Mouse (Mus musculus): ENCODE results near the gene Camkmt.

Gene Camkmt

DNA sequence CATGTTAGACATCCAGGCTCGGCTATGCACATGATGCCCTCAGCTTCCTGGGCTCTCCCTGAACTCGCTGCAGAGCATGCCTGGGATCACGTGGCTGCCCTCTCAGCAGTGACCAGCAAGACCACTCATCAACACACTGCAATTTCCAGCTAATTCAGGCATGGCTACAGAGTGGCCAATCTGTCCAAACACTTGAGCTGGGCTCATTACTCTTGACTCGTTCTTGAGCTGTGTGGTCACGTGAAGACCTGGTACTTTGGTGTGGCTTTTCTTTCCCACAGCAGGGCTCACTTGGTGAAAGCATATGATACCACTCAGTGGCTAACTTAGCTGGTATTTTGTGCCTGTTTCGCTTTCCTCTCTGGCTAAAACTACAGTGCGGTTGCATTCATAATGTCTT is 282.2 kb downstream of the Camkmt start:
- DNase-seq (ENCODE audit: low spot score in 2 of 2), result no peak

DNA sequence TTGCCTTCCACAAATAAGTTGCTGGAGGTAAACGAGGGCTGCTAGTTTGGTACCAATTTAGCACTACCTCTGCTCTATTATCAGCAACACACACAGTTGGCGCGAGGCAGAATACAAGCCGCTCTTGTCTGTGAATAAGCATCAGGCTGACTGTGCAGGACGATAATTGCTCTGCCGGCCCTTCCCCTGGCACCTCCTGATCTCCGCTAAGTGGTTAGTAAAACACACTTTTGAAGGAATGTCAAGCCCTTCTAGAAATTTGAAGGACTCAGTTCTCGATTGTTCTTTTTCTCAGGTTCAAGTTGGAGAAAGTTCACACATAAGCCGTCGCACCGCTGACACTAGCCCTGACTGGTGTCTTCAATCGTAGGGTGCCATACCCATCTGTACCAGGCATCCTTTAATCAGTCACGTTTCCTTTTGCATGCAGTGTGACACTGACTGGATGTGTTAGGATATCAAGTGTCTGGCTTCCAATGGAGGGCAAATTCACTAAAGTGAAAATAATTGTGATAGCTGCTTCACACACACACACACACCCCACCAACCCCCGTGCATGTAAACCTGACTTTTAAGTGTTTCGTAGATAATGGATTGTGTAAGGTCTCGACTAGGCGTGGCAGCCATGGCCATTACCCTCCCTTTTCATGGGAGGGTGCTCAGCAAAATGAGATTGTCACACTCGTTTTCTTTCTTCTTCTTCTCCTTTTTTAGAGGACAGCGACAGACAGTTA is 283.9 kb downstream of the Camkmt start:
- no peak for DNase-seq (ENCODE audit: low spot score in 2 of 2)

- DNase-seq (ENCODE audit: low spot score in 2 of 2), result no peak
Observed at GRCm38 (mm10) chr17:85374834-85375176, 284.5 kb downstream of the Camkmt start.

DNA sequence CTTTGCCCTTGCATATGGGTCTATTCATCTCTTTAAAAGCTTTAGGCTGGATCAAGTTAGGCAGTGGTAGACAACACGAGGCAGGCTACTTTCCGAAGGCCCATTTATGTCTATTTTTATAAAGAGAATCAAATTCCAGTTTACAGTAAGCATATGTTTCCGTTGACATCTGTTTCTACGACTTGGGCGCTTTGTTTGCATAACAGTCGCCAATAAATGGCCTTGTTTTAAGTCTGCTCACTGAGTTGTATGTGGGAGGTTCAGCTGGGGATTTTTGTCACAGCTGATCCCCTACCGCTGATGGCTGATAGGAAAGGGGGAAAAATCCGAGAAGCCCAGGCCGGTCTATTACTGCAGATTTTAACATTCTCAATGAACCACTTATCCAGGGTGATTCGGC is 285.2 kb downstream of the Camkmt start:
- no peak for DNase-seq (ENCODE audit: low spot score in 2 of 2)

GRCm38 (mm10) chr17:85377496-85377895 is 287.1 kb downstream of the Camkmt start:
- no peak for DNase-seq (ENCODE audit: low spot score in 2 of 2)

DNA sequence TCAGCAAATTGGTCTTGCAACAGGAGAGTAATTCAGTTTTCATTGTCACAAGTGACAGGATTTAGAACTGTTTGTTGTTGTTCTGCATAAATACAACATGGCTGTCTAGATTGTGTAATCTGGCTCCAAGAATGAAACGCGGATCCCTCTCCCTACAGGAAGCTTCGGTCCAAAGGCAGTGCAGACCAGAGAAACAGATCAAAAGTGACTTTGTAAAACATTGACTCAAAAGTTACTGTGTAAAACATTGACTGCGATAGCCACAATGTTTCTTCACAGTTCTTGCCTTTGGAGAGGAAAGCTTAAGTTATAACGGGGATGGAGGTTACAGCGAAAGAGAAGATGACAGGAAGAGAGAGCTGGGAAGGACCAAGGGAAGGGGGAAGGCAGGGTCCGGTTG is 288.7 kb downstream of the Camkmt start:
- no peak for DNase-seq (ENCODE audit: low spot score in 2 of 2)

DNA sequence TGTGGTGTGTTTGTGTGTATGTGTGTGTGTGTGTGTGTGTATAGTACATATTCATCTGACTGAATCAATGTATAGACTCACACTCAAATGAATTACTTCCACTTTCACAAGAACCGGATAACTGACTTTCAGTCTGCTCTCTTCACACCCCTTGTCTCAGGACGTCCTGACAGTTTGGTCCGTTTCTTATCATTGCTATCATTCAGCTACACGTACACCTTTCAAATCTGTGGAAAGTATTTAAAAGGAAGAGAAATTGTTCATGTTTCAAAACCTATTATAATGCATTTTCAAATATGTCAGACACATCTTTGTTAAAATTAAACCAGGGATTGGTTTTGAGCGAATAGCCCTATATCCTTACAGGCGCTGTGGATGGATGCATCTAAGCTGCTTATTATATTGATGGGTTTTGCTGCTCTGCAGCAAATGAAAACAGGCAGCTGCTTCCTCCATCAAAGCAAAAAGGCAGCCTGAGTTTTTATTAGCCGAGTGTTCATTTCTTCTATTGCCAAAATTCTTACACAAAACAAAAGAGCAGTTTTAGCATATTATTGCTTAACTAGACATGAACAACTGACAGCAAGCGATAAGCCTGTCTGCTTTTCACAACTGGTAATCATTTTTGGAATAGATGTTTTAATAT is 291.3 kb downstream of the Camkmt start:
- no peak for DNase-seq (ENCODE audit: low spot score in 2 of 2)

DNA sequence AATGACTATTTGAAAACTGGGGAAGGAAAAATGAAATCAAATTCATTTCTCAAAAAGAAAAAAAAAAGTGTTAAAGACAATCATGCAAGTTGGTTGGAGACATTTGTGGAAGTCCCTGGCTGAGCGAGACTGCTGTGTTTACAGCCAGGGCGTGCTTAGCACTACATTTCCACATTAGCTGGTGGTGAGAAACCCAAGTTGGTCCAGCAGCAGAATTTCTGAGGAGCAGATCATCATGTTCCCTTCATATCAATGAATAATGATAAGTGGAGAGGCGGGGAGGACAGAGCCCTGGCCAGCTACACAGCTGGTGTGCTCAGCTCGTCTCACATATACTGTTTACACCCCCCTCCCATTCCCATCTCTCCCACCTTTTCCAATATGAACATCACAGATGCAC is 292.0 kb downstream of the Camkmt start:
- DNase-seq (ENCODE audit: low spot score in 2 of 2), result no peak

GRCm38 (mm10) chr17:85382906-85383305 is 292.6 kb downstream of the Camkmt start:
- no peak for DNase-seq (ENCODE audit: low spot score in 2 of 2)

- DNase-seq (ENCODE audit: low spot score in 2 of 2), result no peak
Observed at GRCm38 (mm10) chr17:85393091-85393890, 302.9 kb downstream of the Camkmt start.

- DNase-seq (ENCODE audit: low spot score in 2 of 2), result no peak
Observed at GRCm38 (mm10) chr17:85393891-85394321, 303.6 kb downstream of the Camkmt start.

- no peak for DNase-seq (ENCODE audit: low spot score in 2 of 2)
Observed at GRCm38 (mm10) chr17:85395502-85395901, 305.1 kb downstream of the Camkmt start.

DNA sequence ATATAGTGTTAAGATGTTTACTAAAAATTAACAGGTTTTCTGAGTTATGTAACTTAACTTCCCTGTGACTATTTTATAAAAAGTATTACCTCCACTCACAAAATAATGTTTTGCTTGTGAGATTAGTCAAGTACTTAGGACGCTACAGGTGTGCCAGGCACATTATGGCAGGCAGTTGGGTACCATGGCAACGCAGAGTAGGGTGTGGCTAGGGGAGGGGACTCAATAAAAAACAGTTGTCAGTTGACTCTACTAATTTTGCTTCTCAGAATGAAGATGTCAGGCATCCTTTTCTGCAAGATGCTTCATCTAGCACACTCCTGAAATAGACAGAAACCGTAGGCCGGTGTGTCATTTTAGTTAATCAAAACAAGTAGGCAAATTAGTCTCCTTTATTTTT is 310.4 kb downstream of the Camkmt start:
- no peak for DNase-seq (ENCODE audit: low spot score in 2 of 2)

GRCm38 (mm10) chr17:85405161-85405560 is 314.8 kb downstream of the Camkmt start:
- DNase-seq (ENCODE audit: low spot score in 2 of 2), result no peak

DNA sequence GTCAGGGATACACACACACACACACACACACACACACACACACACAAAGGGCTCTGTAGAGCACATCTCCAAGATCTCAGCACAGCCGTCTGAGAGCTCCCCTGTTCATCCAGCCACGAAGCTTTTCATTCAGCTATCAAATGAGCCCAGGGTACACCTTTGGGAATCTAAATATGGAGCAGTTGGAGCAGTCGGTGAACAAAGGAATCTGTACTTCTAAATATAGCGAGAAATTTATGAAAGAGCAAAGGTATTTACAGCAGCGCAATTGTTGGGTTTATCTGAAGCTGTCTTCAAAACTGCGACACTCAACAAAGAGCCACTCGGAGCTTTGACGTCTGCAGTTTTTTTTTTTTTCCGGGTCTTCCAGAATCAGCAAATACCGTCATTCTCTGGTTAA is 315.8 kb downstream of the Camkmt start:
- DNase-seq (ENCODE audit: low spot score in 2 of 2), result no peak

DNA sequence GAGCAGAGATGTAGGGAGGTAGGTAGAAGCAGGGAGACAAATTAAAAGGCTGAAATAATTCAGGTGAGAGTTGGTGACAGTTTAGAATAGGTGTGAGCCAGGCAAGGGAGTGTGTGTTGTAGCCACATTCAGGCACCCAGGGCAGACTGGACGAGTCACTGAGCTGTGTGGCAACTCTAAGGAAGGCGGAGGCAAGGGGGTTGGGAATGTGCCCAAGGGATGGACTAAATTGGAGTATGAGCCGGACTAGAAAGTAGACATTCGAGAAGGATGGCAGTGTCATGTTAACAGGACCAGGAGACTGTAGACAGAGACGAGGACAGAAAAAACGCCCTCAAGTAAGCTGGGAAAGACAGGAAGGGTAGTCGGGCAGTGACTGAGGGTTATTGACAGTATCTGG is 338.5 kb downstream of the Camkmt start:
- DNase-seq (ENCODE audit: low spot score in 2 of 2), result no peak

DNA sequence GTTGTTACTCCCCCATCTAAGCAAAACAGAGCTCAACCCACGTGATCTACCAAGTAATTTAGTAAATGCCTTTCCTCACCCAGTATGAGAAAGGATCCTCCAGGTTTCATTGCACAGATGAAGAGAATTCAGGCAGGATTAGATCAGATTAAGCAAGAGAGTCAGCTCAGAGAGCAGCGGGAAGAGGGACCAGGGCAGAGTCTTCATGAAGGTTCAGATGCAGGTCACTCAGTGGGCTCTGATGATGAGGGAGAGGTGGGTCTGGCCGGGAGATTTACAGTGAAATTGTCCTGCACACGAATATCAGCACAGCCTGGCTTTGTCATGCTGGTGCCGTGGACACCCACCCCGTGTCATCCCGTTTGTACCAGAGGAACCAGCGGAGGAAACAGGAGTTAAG is 342.6 kb downstream of the Camkmt start:
- no peak for DNase-seq (ENCODE audit: low spot score in 2 of 2)

DNA sequence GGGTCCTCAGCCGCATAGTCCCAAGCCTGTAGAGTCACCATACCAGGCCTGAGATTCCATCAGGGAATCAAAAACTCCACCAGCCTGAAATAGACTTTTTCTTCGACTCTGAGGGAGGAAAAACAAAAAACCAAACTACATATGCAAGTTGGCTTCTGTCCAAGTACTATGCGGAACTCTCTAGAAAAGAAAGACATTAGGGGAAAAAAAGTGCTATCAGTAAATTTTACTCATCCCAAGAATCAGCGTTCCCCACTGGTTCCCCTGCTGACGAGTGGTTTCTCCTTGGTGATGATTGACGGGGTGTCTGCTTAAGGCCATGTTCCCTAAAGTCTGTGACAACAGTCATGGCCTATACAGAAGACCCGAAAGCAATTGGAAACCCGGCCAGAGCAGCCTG is 352.7 kb downstream of the Camkmt start:
- DNase-seq (ENCODE audit: low spot score in 2 of 2), result no peak

DNA sequence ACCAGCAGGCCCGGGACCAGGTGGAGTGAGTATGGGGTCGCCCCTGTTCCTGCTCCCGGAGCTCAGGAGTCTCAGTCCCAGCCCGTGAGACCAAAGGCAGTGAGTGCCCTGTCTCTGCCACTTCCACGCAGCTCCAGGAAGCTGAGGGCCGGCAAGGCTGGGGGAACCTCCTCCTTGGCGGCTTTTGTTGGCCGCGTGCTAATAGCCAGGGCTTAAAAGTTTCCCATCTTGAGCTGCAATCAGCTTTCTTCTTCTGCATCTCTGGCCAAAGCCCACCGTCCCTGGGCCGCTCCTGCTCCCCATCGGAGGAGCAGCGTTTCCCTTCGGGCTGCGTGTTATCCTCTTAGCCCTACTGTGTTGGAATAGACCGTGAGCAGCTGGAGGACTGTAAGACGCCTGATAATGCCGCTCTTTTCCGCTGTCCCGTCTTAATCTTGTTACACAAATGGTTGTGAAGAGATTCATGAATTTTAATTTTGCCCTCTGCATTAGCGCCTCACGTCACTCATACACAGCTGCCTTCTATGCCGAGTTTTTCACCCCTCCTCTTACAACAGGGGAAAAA is 364.1 kb downstream of the Camkmt start:
- no peak for DNase-seq (ENCODE audit: low spot score in 2 of 2)

GRCm38 (mm10) chr17:85455063-85455462 is 364.7 kb downstream of the Camkmt start:
- DNase-seq (ENCODE audit: low spot score in 2 of 2), result no peak

DNA sequence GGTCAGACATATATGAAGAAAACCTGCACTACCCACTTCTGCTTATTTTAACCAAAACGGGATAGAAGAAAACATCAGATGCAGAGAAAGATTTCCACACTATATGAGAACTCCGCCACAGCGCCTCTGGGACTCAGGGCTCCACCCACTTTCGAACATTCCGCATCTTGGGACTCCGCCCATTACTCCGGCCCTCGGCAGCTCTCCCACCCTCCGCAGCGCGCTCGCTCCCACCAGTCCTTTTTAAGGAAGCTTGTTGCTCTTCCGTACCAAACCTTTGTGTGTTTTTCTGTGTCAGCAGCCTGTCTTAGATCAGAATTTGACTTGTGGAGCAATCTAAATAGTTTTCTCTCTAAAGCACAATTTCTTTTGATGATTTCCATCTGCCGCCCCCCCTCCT is 367.7 kb downstream of the Camkmt start:
- DNase-seq (ENCODE audit: low spot score in 2 of 2), result no peak

- no peak for DNase-seq (ENCODE audit: low spot score in 2 of 2)
Observed at GRCm38 (mm10) chr17:85458589-85458988, 368.2 kb downstream of the Camkmt start.

- no peak for DNase-seq (ENCODE audit: low spot score in 2 of 2)
Observed at GRCm38 (mm10) chr17:85461577-85461976, 371.2 kb downstream of the Camkmt start.

Measured in right cerebral cortex, postnatal 10 days (tissue).